Mouse (Mus musculus) E14TG2a.4 (cell line): ENCODE results near the gene Maff.

Experiments
- CTCF ChIP-seq: conservative IDR thresholded peaks from 2 replicates; pipeline ENCODE4 v1.5.1; 2014; ENCODE audit warnings: low read length
- NANOG ChIP-seq: IDR thresholded peaks from 2 replicates; pipeline ENCODE4 v1.6.1; 2014; ENCODE audit warnings: borderline replicate concordance, low read length, mixed read lengths

GRCm38 (mm10) chr15:79322991-79323790, 23.2 kb upstream of the Maff start:
- TF ChIP-seq CTCF (no peak), NANOG (no peak)
